Mouse (Mus musculus) heart, embryonic 13.5 days (tissue): Measurements from ENCODE around the gene Zfp408. TPM values are rescaled to one million over a fixed set of nuclear protein-coding genes. Genes with fewer than 3 reads are reported as not detected.
A peak's percentile ranks its signal among the peaks of the same experiment; 100 is the strongest.

ENCODE experiments used
- ATAC-seq: fragments of 200-750 bp; cut with Nextera tagmentation; 2 replicates; pipeline ENCODE4 v1.8.0; 2017; ENCODE audit warnings: moderate TSS enrichment; ENCODE audit not compliant: insufficient number of reproducible peaks, low FRiP score, low TSS enrichment; ENCODE audit errors: extremely low read depth
- H3K27ac ChIP-seq: fragments of 300-500 bp; sonication (generic); replicated peaks from 2 replicates; pipeline ENCODE4 v1.5.1; 2015; ENCODE audit warnings: moderate library complexity, mild to moderate bottlenecking, inconsistent platforms
- H3K27me3 ChIP-seq: fragments of 300-500 bp; sonication (generic); replicated peaks from 2 replicates; pipeline ENCODE4 v1.6.1; 2015; ENCODE audit warnings: mild to moderate bottlenecking, inconsistent platforms
- H3K36me3 ChIP-seq: fragments of 300-500 bp; sonication (generic); 2 replicates; pipeline ENCODE4 v1.6.1; 2015; ENCODE audit warnings: mild to moderate bottlenecking, inconsistent platforms
- H3K4me1 ChIP-seq: fragments of 300-500 bp; sonication (generic); 2 replicates; pipeline ENCODE4 v1.6.1; 2015; ENCODE audit warnings: inconsistent platforms
- H3K4me2 ChIP-seq: fragments of 300-500 bp; sonication (generic); 2 replicates; pipeline ENCODE4 v1.6.1; 2015; ENCODE audit warnings: inconsistent platforms, mild to moderate bottlenecking, moderate library complexity
- H3K4me3 ChIP-seq: fragments of 300-500 bp; sonication (generic); 2 replicates; pipeline ENCODE4 v1.5.1; 2015; ENCODE audit warnings: moderate library complexity, mild to moderate bottlenecking, inconsistent platforms
- H3K9ac ChIP-seq: fragments of 300-500 bp; sonication (generic); 2 replicates; pipeline ENCODE4 v1.6.1; 2015; ENCODE audit warnings: inconsistent platforms, mild to moderate bottlenecking, moderate library complexity
- H3K9me3 ChIP-seq: fragments of 300-500 bp; sonication (generic); 2 replicates; pipeline ENCODE4 v1.6.1; 2016; ENCODE audit warnings: inconsistent platforms
- WGBS: fragments of 180-500 bp; shearing (Covaris S2); methylation state at CpG from one replicate; pipeline ENCODE4 v1.1.7; 2015; ENCODE audit warnings: mixed read lengths; 5-methylcytosine and 5-hydroxymethylcytosine counted together
- polyA plus RNA-seq: library from polyadenylated mRNA; unstranded; fragments of >200 nt; fragmentation: Nextera tagmentation; extraction: Ambion mirVana; gene quantifications from 2 replicates; pipeline ENCODE4 v1.2.1, GENCODE M21; 2015

The Zfp408 gene
- polyA plus RNA-seq, 1 experiment from 2014 or later: 7.0 TPM

GRCm38 (mm10) chr2:91670038-91670437, 20.4 kb upstream of the Zfp408 start:
- H3K4me1 ChIP-seq: peaks cover 12% of the 10 kb centered on the region
- H3K9ac ChIP-seq: no peak overlapping the region
- no peaks in the 10 kb centered on the region for H3K27me3 ChIP-seq
- H3K4me3 ChIP-seq: no peak overlapping the region
- no peaks in the 10 kb centered on the region for H3K9me3 ChIP-seq
- H3K36me3 ChIP-seq: peaks cover 96% of the 10 kb centered on the region
- no peak for ATAC-seq
- 89% methylated on average over 6 of the region's 6 CpGs for WGBS
- no peak overlapping the region for H3K27ac ChIP-seq
- no peak overlapping the region for H3K4me2 ChIP-seq

GRCm38 (mm10) chr2:91669326-91669725, 19.7 kb upstream of the Zfp408 start:
- H3K36me3 ChIP-seq: peaks cover 96% of the 10 kb centered on the region

GRCm38 (mm10) chr2:91667747-91668146, 18.2 kb upstream of the Zfp408 start:
- Histone ChIP-seq H3K27me3 (no peaks in the 10 kb centered on the region), H3K36me3 (peaks cover 96% of the 10 kb centered on the region), H3K27ac (no peak overlapping the region; the same call in 1 of the 2 replicates)

More at GRCm38 (mm10) chr2:91669326-91669725, 19.7 kb upstream of the Zfp408 start:
- ATAC-seq: no peak
- Histone ChIP-seq H3K4me3 (no peak overlapping the region), H3K4me2 (no peak overlapping the region), H3K9me3 (no peaks in the 10 kb centered on the region), H3K4me1 (peaks cover 12% of the 10 kb centered on the region), H3K27ac (no peak overlapping the region), H3K9ac (no peak overlapping the region), H3K27me3 (no peaks in the 10 kb centered on the region)
- whole genome bisulfite sequencing: 91% methylated on average over 8 of the region's 8 CpGs

GRCm38 (mm10) chr2:91666386-91666910, 16.9 kb upstream of the Zfp408 start:
- 74% methylated on average over 6 of the region's 6 CpGs for WGBS
- Histone ChIP-seq H3K27me3 (no peaks in the 10 kb centered on the region), H3K27ac (no peak overlapping the region; the same call in 1 of the 2 replicates), H3K4me2 (no peak overlapping the region), H3K9me3 (no peaks in the 10 kb centered on the region), H3K4me3 (no peak overlapping the region), H3K9ac (0 out of 2 replicates have a peak overlapping the region, but pooled peaks have one; percentile 3), H3K4me1 (peaks cover 12% of the 10 kb centered on the region), H3K36me3 (peaks cover 96% of the 10 kb centered on the region)
- ATAC-seq: no peak

More at GRCm38 (mm10) chr2:91667747-91668146, 18.2 kb upstream of the Zfp408 start:
- Histone ChIP-seq H3K4me3 (no peak overlapping the region), H3K4me1 (peaks cover 12% of the 10 kb centered on the region), H3K9me3 (no peaks in the 10 kb centered on the region), H3K4me2 (no peak overlapping the region), H3K9ac (no peak overlapping the region; the same call in 1 of the 2 replicates)
- WGBS: 64% methylated on average over 2 of the region's 2 CpGs
- no peak for ATAC-seq

- Histone ChIP-seq H3K9ac (no peak overlapping the region), H3K4me2 (no peak overlapping the region), H3K27me3 (no peaks in the 10 kb centered on the region), H3K4me1 (peaks cover 12% of the 10 kb centered on the region), H3K9me3 (no peaks in the 10 kb centered on the region), H3K27ac (no peak overlapping the region), H3K36me3 (peaks cover 95% of the 10 kb centered on the region), H3K4me3 (no peak overlapping the region)
- no peak for ATAC-seq
These were observed 15.2 kb upstream of the Zfp408 start for GRCm38 (mm10) chr2:91664780-91665179.

GRCm38 (mm10) chr2:91660981-91661380, 11.4 kb upstream of the Zfp408 start:
- Histone ChIP-seq H3K27ac (no peak overlapping the region), H3K36me3 (peaks cover 95% of the 10 kb centered on the region), H3K27me3 (no peaks in the 10 kb centered on the region), H3K9ac (no peak overlapping the region), H3K4me1 (peaks cover 14% of the 10 kb centered on the region), H3K4me2 (no peak overlapping the region), H3K4me3 (no peak overlapping the region), H3K9me3 (no peaks in the 10 kb centered on the region)
- ATAC-seq: no peak
- 89% methylated on average over 6 of the region's 6 CpGs for WGBS

- H3K9ac ChIP-seq: no peak overlapping the region
- no peak overlapping the region for H3K4me2 ChIP-seq
- H3K4me3 ChIP-seq: no peak overlapping the region
- H3K36me3 ChIP-seq: peaks cover 99% of the 10 kb centered on the region
- H3K27me3 ChIP-seq: no peaks in the 10 kb centered on the region
- H3K9me3 ChIP-seq: no peaks in the 10 kb centered on the region
- peaks cover 27% of the 10 kb centered on the region for H3K4me1 ChIP-seq
- ATAC-seq: no peak
- no peak overlapping the region for H3K27ac ChIP-seq
- 87% methylated on average over 8 of the region's 8 CpGs for WGBS
These were observed 10.1 kb upstream of the Zfp408 start for GRCm38 (mm10) chr2:91659657-91660056.

GRCm38 (mm10) chr2:91656774-91657173, 7.2 kb upstream of the Zfp408 start:
- Histone ChIP-seq H3K27me3 (no peaks in the 10 kb centered on the region), H3K4me1 (peaks cover 56% of the 10 kb centered on the region), H3K9me3 (no peaks in the 10 kb centered on the region), H3K27ac (peak overlapping the region; percentile 90), H3K9ac (peak overlapping the region; percentile 69; the same call in 1 of the 2 replicates), H3K4me2 (peak overlapping the region; percentile 36), H3K36me3 (peaks cover 81% of the 10 kb centered on the region), H3K4me3 (no peak overlapping the region)
- no peak for ATAC-seq
- 51% methylated on average over 8 of the region's 8 CpGs for WGBS

- ATAC-seq: no peak
These were observed 6.2 kb upstream of the Zfp408 start for GRCm38 (mm10) chr2:91655827-91656226.

GRCm38 (mm10) chr2:91655388-91655787, 5.8 kb upstream of the Zfp408 start:
- Histone ChIP-seq H3K9ac (peak overlapping the region; percentile 65), H3K27me3 (no peaks in the 10 kb centered on the region), H3K36me3 (peaks cover 69% of the 10 kb centered on the region), H3K4me3 (no peak overlapping the region), H3K4me2 (peak overlapping the region; percentile 36; the same call in 1 of the 2 replicates), H3K27ac (peak overlapping the region; percentile 90), H3K4me1 (peaks cover 67% of the 10 kb centered on the region), H3K9me3 (no peaks in the 10 kb centered on the region)
- no peak for ATAC-seq
- WGBS: 34% methylated on average over 5 of the region's 5 CpGs

More at GRCm38 (mm10) chr2:91655827-91656226, 6.2 kb upstream of the Zfp408 start:
- Histone ChIP-seq H3K4me1 (peaks cover 65% of the 10 kb centered on the region), H3K9me3 (no peaks in the 10 kb centered on the region), H3K27ac (peak overlapping the region; percentile 90), H3K9ac (peak overlapping the region; percentile 69), H3K4me3 (peak overlapping the region; percentile 7; the same call in 1 of the 2 replicates), H3K27me3 (no peaks in the 10 kb centered on the region), H3K36me3 (peaks cover 72% of the 10 kb centered on the region), H3K4me2 (peak overlapping the region; percentile 36)
- 31% methylated on average over 6 of the region's 6 CpGs for WGBS

GRCm38 (mm10) chr2:91652863-91653262, 3.3 kb upstream of the Zfp408 start:
- Histone ChIP-seq H3K9me3 (no peaks in the 10 kb centered on the region), H3K4me3 (no peak overlapping the region), H3K4me1 (peaks cover 77% of the 10 kb centered on the region), H3K9ac (peak overlapping the region; percentile 89), H3K4me2 (peak overlapping the region; percentile 88), H3K27me3 (no peaks in the 10 kb centered on the region), H3K36me3 (peaks cover 47% of the 10 kb centered on the region), H3K27ac (peak overlapping the region; percentile 82)
- 17% methylated on average over 6 of the region's 6 CpGs for WGBS
- no peak for ATAC-seq
